Comparison of ENCODE assay signal across 19 mouse cellular contexts in genomic region chr3:137942098-137942622, GRCm38 (mm10). TPM values are rescaled to one million over a fixed set of nuclear protein-coding genes. Genes with fewer than 3 reads are reported as not detected.
DNase-seq lines count a peak whose midpoint lies in the region; ATAC-seq and TF ChIP-seq lines count a peak whose summit lies in the region.
"Had no signal": no experiment of that assay in that cellular context is flagged by ENCODE, and none has a peak within 500 bp of the region (broad histone marks: within the 10 kb centered on the region; RNA-seq: fewer than 3 reads in every experiment).

No protein-coding gene starts in this region.

- peaks cover 17% of the 10 kb centered on the region for H3K4me1 ChIP-seq in heart, embryonic 15.5 days (replicated peaks)
- H3K4me1 ChIP-seq in liver, embryonic 12.5 days: peaks cover 76% of the 10 kb centered on the region
- peaks cover 38 to 43% of the 10 kb centered on the region in 2 experiments for H3K4me1 ChIP-seq in MEL (ENCODE audit: control insufficient read depth in 1 of 2, insufficient read depth in 2 of 2, low read length in 2 of 2)
- H3K4me1 ChIP-seq in liver, embryonic 16.5 days (ENCODE audit: control insufficient read depth, low read depth, low read length): peaks cover 41% of the 10 kb centered on the region
- H3K4me1 ChIP-seq in kidney, embryonic 16.5 days (ENCODE audit: insufficient read depth, low read length): 0 out of 2 replicates have a peak, but pooled peaks cover 2% of the 10 kb centered on the region
- H3K4me1 ChIP-seq: forebrain, embryonic 13.5 days; hindbrain, embryonic 12.5 days had no signal

- TF ChIP-seq RAD21 in MEL (IDR thresholded peaks at IDR 0.05; ENCODE audit: low read depth, low read length): no peak

- no peak for TF ChIP-seq EP300 in MEL (IDR thresholded peaks at IDR 0.05; ENCODE audit: low read depth in 1 of 2, low read length in 2 of 2)

- no peak for TF ChIP-seq CTCF in MEL (IDR thresholded peaks at IDR 0.05 in 2 of 3, conservative IDR thresholded peaks at IDR 0.05 in 1 of 3; ENCODE audit: control insufficient read depth in 1 of 3, insufficient read depth in 1 of 3, low read depth in 2 of 3, low read length in 3 of 3, poor library complexity in 1 of 3, severe bottlenecking in 1 of 3)

- H3K4me2 ChIP-seq in heart, embryonic 15.5 days: no peak overlapping the region
- 0 out of 2 replicates have a peak overlapping the region, but pooled peaks have one; percentile 39 for H3K4me2 ChIP-seq in liver, embryonic 12.5 days
- H3K4me2 ChIP-seq in liver, embryonic 16.5 days (ENCODE audit: low read depth, low read length): no peak overlapping the region
- no peak overlapping the region for H3K4me2 ChIP-seq in kidney, embryonic 16.5 days (replicated peaks; ENCODE audit: low read depth, low read length)
- H3K4me2 ChIP-seq: forebrain, embryonic 13.5 days; hindbrain, embryonic 12.5 days had no signal

- no peak overlapping the region for H3K9ac ChIP-seq in heart, embryonic 15.5 days
- H3K9ac ChIP-seq in liver, embryonic 12.5 days: no peak overlapping the region
- no peak overlapping the region for H3K9ac ChIP-seq in MEL (ENCODE audit: control insufficient read depth, low read depth, low read length, poor library complexity, severe bottlenecking)
- H3K9ac ChIP-seq in liver, embryonic 16.5 days (ENCODE audit: low read depth, low read length): no peak overlapping the region
- H3K9ac ChIP-seq in kidney, embryonic 16.5 days (replicated peaks; ENCODE audit: low read length): no peak overlapping the region
- H3K9ac ChIP-seq: forebrain, embryonic 13.5 days; forebrain, postnatal 0 days; hindbrain, embryonic 12.5 days had no signal

- H3K27me3 ChIP-seq in heart, embryonic 15.5 days: no peaks in the 10 kb centered on the region
- no peaks in the 10 kb centered on the region for H3K27me3 ChIP-seq in liver, embryonic 12.5 days (replicated peaks)
- H3K27me3 ChIP-seq in MEL (ENCODE audit: control insufficient read depth in 1 of 2, insufficient read depth in 2 of 2, low read length in 2 of 2): no peaks in the 10 kb centered on the region
- H3K27me3 ChIP-seq in liver, embryonic 16.5 days (ENCODE audit: control insufficient read depth, insufficient read depth, low read depth, low read length): no peaks in the 10 kb centered on the region
- H3K27me3 ChIP-seq in kidney, embryonic 16.5 days (ENCODE audit: insufficient read depth, low read length): no peaks in the 10 kb centered on the region
- H3K27me3 ChIP-seq: forebrain, embryonic 13.5 days; hindbrain, embryonic 12.5 days had no signal

- no peaks in the 10 kb centered on the region; the same call in 1 of the 2 replicates for H3K36me3 ChIP-seq in heart, embryonic 15.5 days
- H3K36me3 ChIP-seq in liver, embryonic 12.5 days: peaks cover 40% of the 10 kb centered on the region
- H3K36me3 ChIP-seq in MEL (ENCODE audit: control insufficient read depth in 1 of 2, insufficient read depth in 2 of 2, low read length in 2 of 2): peaks cover 40 to 61% of the 10 kb centered on the region in 2 experiments
- H3K36me3 ChIP-seq in liver, embryonic 16.5 days (ENCODE audit: control insufficient read depth, insufficient read depth): no peaks in the 10 kb centered on the region; the same call in 1 of the 2 replicates
- H3K36me3 ChIP-seq in kidney, embryonic 16.5 days (ENCODE audit: insufficient read depth, low read length): no peaks in the 10 kb centered on the region
- H3K36me3 ChIP-seq: embryonic facial prominence, embryonic 10.5 days; hindbrain, embryonic 12.5 days had no signal

- peak overlapping the region; percentile 93 for H3K27ac ChIP-seq in heart, embryonic 15.5 days
- H3K27ac ChIP-seq in liver, embryonic 12.5 days: peak overlapping the region; percentile 13; the same call in 1 of the 2 replicates
- peak overlapping the region; percentile 90 for H3K27ac ChIP-seq in MEL (ENCODE audit: control insufficient read depth, low read depth, low read length)
- H3K27ac ChIP-seq in liver, embryonic 16.5 days (ENCODE audit: low read length): peak overlapping the region; percentile 41; the same call in 1 of the 2 replicates
- no peak overlapping the region for H3K27ac ChIP-seq in kidney, embryonic 16.5 days (ENCODE audit: low read length)
- H3K27ac ChIP-seq: embryonic facial prominence, embryonic 10.5 days; forebrain, embryonic 13.5 days; hindbrain, embryonic 12.5 days had no signal

- no peaks in the 10 kb centered on the region for H3K9me3 ChIP-seq in heart, embryonic 15.5 days (replicated peaks)
- H3K9me3 ChIP-seq in liver, embryonic 12.5 days (replicated peaks): no peaks in the 10 kb centered on the region
- no peaks in the 10 kb centered on the region for H3K9me3 ChIP-seq in MEL (replicated peaks; ENCODE audit: insufficient read depth, low read length)
- no peaks in the 10 kb centered on the region for H3K9me3 ChIP-seq in liver, embryonic 16.5 days (replicated peaks; ENCODE audit: control insufficient read depth, low read length)
- no peaks in the 10 kb centered on the region for H3K9me3 ChIP-seq in kidney, embryonic 16.5 days (ENCODE audit: low read length)
- H3K9me3 ChIP-seq: embryonic facial prominence, embryonic 10.5 days; forebrain, embryonic 13.5 days; hindbrain, embryonic 12.5 days had no signal

- 74% methylated on average over 12 of the region's 12 CpGs for WGBS in heart, embryonic 15.5 days
- 66% methylated on average over 12 of the region's 12 CpGs for WGBS in liver, embryonic 12.5 days (ENCODE audit: insufficient replicate concordance)
- 67% methylated on average over 12 of the region's 12 CpGs for WGBS in liver, embryonic 16.5 days (ENCODE audit: insufficient replicate concordance)
- WGBS in kidney, embryonic 16.5 days: 85% methylated on average over 12 of the region's 12 CpGs

- DNase-seq in heart, adult 8-10 months (ENCODE audit: low spot score): no peak
- DNase-seq in liver: no peak
- DNase-seq in MEL (ENCODE audit: low read depth, low spot score): no peak
- DNase-seq: adrenal gland, adult 8-10 months; adrenal gland, postnatal 36 days; cerebellum, adult 2 months; cerebellum, postnatal 10 days; forebrain, postnatal 0 days; gastrocnemius, postnatal 25 days; heart, postnatal 4 days had no signal

- TF ChIP-seq POLR2A in MEL (IDR thresholded peaks at IDR 0.05; ENCODE audit: control insufficient read depth in 1 of 2, insufficient read depth in 1 of 2, low read depth in 1 of 2, low read length in 2 of 2, poor library complexity in 1 of 2): no peak

- H3K79me2 ChIP-seq in MEL (ENCODE audit: control insufficient read depth, insufficient read depth, low read length, poor library complexity): peaks cover 3% of the 10 kb centered on the region

- no peak overlapping the region for H3K4me3 ChIP-seq in heart, embryonic 15.5 days
- H3K4me3 ChIP-seq in liver, embryonic 12.5 days: no peak overlapping the region
- H3K4me3 ChIP-seq in MEL (ENCODE audit: control insufficient read depth in 1 of 2, insufficient read depth in 1 of 2, low read depth in 2 of 2, low read length in 2 of 2): no peak overlapping the region
- no peak overlapping the region for H3K4me3 ChIP-seq in liver, embryonic 16.5 days (ENCODE audit: low read depth, low read length)
- H3K4me3 ChIP-seq in kidney, embryonic 16.5 days (ENCODE audit: low read length): no peak overlapping the region
- H3K4me3 ChIP-seq: embryonic facial prominence, embryonic 10.5 days; forebrain, embryonic 13.5 days; hindbrain, embryonic 12.5 days had no signal

- no peak for ATAC-seq in heart, embryonic 15.5 days (replicated peaks; ENCODE audit: insufficient number of reproducible peaks, insufficient read depth, low FRiP score, low read depth)
- ATAC-seq in liver, embryonic 12.5 days: no peak
- ATAC-seq in liver, embryonic 16.5 days (ENCODE audit: low read depth): no peak
- ATAC-seq in kidney, embryonic 16.5 days (ENCODE audit: low FRiP score, low TSS enrichment): no peak
- ATAC-seq: forebrain, embryonic 13.5 days; forebrain, postnatal 0 days; hindbrain, embryonic 16.5 days; inflammation-experienced regulatory T-cells, adult 6 months had no signal

TF ChIP-seq in MEL, 35 proteins besides CTCF, POLR2A, EP300 and RAD21 (continues in another document):
- TF ChIP-seq SMC3 (IDR thresholded peaks at IDR 0.05; ENCODE audit: low read depth, low read length): no peak
- TF ChIP-seq MAX (IDR thresholded peaks at IDR 0.05; ENCODE audit: low read length): no peak
- no peak for TF ChIP-seq MXI1 (IDR thresholded peaks at IDR 0.05; ENCODE audit: low read depth, low read length)
- TF ChIP-seq POLR2AphosphoS2 (IDR thresholded peaks at IDR 0.05; ENCODE audit: low read length): no peak
- TF ChIP-seq MYC (IDR thresholded peaks at IDR 0.05; ENCODE audit: low read depth, low read length): no peak
- no peak for TF ChIP-seq NELFE (IDR thresholded peaks at IDR 0.05; ENCODE audit: low read depth, low read length)
- no peak for TF ChIP-seq ETS1 (IDR thresholded peaks at IDR 0.05; ENCODE audit: low read depth, low read length)
- TF ChIP-seq MYB (IDR thresholded peaks at IDR 0.05; ENCODE audit: low read depth, low read length): no peak
- TF ChIP-seq HCFC1 (IDR thresholded peaks at IDR 0.05; ENCODE audit: low read depth, low read length): no peak
- TF ChIP-seq ZNF384 (IDR thresholded peaks at IDR 0.05; ENCODE audit: low read depth, low read length): no peak
- TF ChIP-seq MAZ (IDR thresholded peaks at IDR 0.05; ENCODE audit: low read depth, low read length): no peak
- no peak for TF ChIP-seq UBTF (IDR thresholded peaks at IDR 0.05; ENCODE audit: borderline replicate concordance, insufficient read depth, low read depth, low read length)

RNA-seq across cellular contexts. Expression of gene Lamtor3, which starts 23.9 kb away (rescaled TPM):
- 100 and 108 TPM in 2 replicates for polyA plus RNA-seq in heart, embryonic 15.5 days (2015; fragmentation: Nextera tagmentation; extraction: Ambion mirVana)
- 100 to 1,000 TPM in 1 of 4 experiments, 10 to 100 TPM in 3; 87.5 to 104 (median 90.4) TPM for total RNA-seq in heart, adult 8-10 months (2022)
- 72.6 and 77.5 TPM in 2 replicates for polyA plus RNA-seq in liver, embryonic 12.5 days (2016; fragmentation: Nextera tagmentation; extraction: Ambion mirVana)
- total RNA-seq in MEL (2012; rRNA removed): 73.3 and 77.5 TPM in 2 replicates
- 10 to 100 TPM in 1 of 2 experiments, not detected in 1; 88.3 TPM for polyA plus RNA-seq in MEL (2012; ENCODE audit: insufficient read depth in 1 of 2, insufficient read length in 2 of 2, low read depth in 1 of 2, low replicate concordance in 2 of 2, missing spikeins in 1 of 2)
- polyA plus RNA-seq in liver, embryonic 16.5 days (2015; fragmentation: Nextera tagmentation; extraction: Ambion mirVana): 48.2 and 50.2 TPM in 2 replicates
- 118 and 125 TPM in 2 replicates for polyA plus RNA-seq in kidney, embryonic 16.5 days (2015; fragmentation: Nextera tagmentation; extraction: Ambion mirVana)

RNA-seq across cellular contexts. Expression of gene Dapp1, which starts 39.2 kb away (rescaled TPM):
- 18.4 TPM in 2 replicates for polyA plus RNA-seq in heart, embryonic 15.5 days (2015; fragmentation: Nextera tagmentation; extraction: Ambion mirVana)
- total RNA-seq in heart, adult 8-10 months (2022): 1 to 10 TPM; 5.5 to 9.2 (median 6.6) TPM
- 22.0 and 22.7 TPM in 2 replicates for polyA plus RNA-seq in liver, embryonic 12.5 days (2016; fragmentation: Nextera tagmentation; extraction: Ambion mirVana)
- 45.7 and 59.0 TPM in 2 replicates for total RNA-seq in MEL (2012; rRNA removed)
- polyA plus RNA-seq in MEL (2012; ENCODE audit: insufficient read depth in 1 of 2, insufficient read length in 2 of 2, low read depth in 1 of 2, low replicate concordance in 2 of 2, missing spikeins in 1 of 2): 10 to 100 TPM; 67.3 to 91.5 TPM
- 12.1 and 13.0 TPM in 2 replicates for polyA plus RNA-seq in liver, embryonic 16.5 days (2015; fragmentation: Nextera tagmentation; extraction: Ambion mirVana)
- polyA plus RNA-seq in kidney, embryonic 16.5 days (2015; fragmentation: Nextera tagmentation; extraction: Ambion mirVana): 9.3 and 10.1 TPM in 2 replicates
